In genomic region chr3:102261517-102261916, GRCm38 (mm10) we compare ENCODE assay signal across 24 mouse cellular contexts. TPM values are rescaled to one million over a fixed set of nuclear protein-coding genes. Genes with fewer than 3 reads are reported as not detected.
DNase-seq lines count a peak whose midpoint lies in the region; ATAC-seq and TF ChIP-seq lines count a peak whose summit lies in the region.
"Had no signal": no experiment of that assay in that cellular context is flagged by ENCODE, and none has a peak within 500 bp of the region (broad histone marks: within the 10 kb centered on the region; RNA-seq: fewer than 3 reads in every experiment).

No protein-coding gene starts in this region.

- 85% methylated on average over 3 of the region's 3 CpGs for WGBS in midbrain, postnatal 0 days
- 82% methylated on average over 3 of the region's 3 CpGs for WGBS in midbrain, embryonic 13.5 days

- no peaks in the 10 kb centered on the region for H3K36me3 ChIP-seq in midbrain, postnatal 0 days (ENCODE audit: insufficient read depth, low read length)
- H3K36me3 ChIP-seq in midbrain, embryonic 13.5 days = no peaks in the 10 kb centered on the region
- H3K36me3 ChIP-seq: embryonic facial prominence, embryonic 15.5 days; forebrain, embryonic 10.5 days; G1E; heart, embryonic 15.5 days; hindbrain, embryonic 13.5 days had no signal

- H3K4me3 ChIP-seq in midbrain, postnatal 0 days (ENCODE audit: low read depth, low read length) = no peak overlapping the region
- H3K4me3 ChIP-seq in midbrain, embryonic 13.5 days (replicated peaks) = no peak overlapping the region
- H3K4me3 ChIP-seq: embryonic facial prominence, embryonic 15.5 days; erythroblast, embryonic 14.5 days; forebrain, embryonic 10.5 days; gastrocnemius, adult 2 months; heart, embryonic 15.5 days; hindbrain, embryonic 13.5 days had no signal

- POLR2A ChIA-PET in Patski (lab: Charles Lee) = interaction anchor here (1.0 kb wide), 1 partner anchor 13 kb away, joined by 4 read pairs; no protein-coding TSS in a partner anchor

- no peak overlapping the region for H3K4me2 ChIP-seq in midbrain, postnatal 0 days (ENCODE audit: low read depth, low read length, poor library complexity, severe bottlenecking)
- no peak overlapping the region for H3K4me2 ChIP-seq in midbrain, embryonic 13.5 days (replicated peaks)
- H3K4me2 ChIP-seq: embryonic facial prominence, embryonic 15.5 days; heart, embryonic 15.5 days; hindbrain, embryonic 13.5 days had no signal

- in situ Hi-C loops in Patski (cut with MboI; ENCODE audit: low pct_unique_long_range_greater_than_20kb) = no loop called here

- no peaks in the 10 kb centered on the region for H3K4me1 ChIP-seq in midbrain, postnatal 0 days (ENCODE audit: insufficient read depth, low read length)
- H3K4me1 ChIP-seq in midbrain, embryonic 13.5 days (replicated peaks) = no peaks in the 10 kb centered on the region
- H3K4me1 ChIP-seq: heart, embryonic 15.5 days had no signal

- DNase-seq in adrenal gland, postnatal 25 days = peak; percentile 6
- DNase-seq in adrenal gland, adult (ENCODE audit: inconsistent age in 2 of 2, low spot score in 1 of 2) = no peak
- peak; percentile 6 for DNase-seq in midbrain, postnatal 0 days (ENCODE audit: low spot score)
- no peak for DNase-seq in Patski (ENCODE audit: low read depth, low spot score)
- DNase-seq in embryo, embryonic 10.5 days (ENCODE audit: low spot score) = no peak
- DNase-seq in urinary bladder, postnatal 36 days (ENCODE audit: low spot score in 2 of 2) = no peak
- DNase-seq: adrenal gland, adult 8-10 months; cerebellum, adult 18-20 months; cerebellum, adult 9-11 months; cerebellum, postnatal 36 days; embryo, embryonic 11 days; gastrocnemius, adult 2 months; gastrocnemius, postnatal 25 days; heart, postnatal 14 days had no signal

- no peak for ATAC-seq in midbrain, postnatal 0 days (ENCODE audit: low FRiP score)
- no peak for ATAC-seq in midbrain, embryonic 13.5 days
- ATAC-seq in Patski = peak; percentile 53
- ATAC-seq: activated CD4-positive, CD25-positive, alpha-beta regulatory T cell, adult 4 months; forebrain, embryonic 14.5 days; hindbrain, postnatal 0 days had no signal

- TF ChIP-seq CTCF in midbrain, postnatal 0 days (IDR thresholded peaks at IDR 0.05) = no peak
- TF ChIP-seq CTCF in Patski (IDR thresholded peaks at IDR 0.05) = no peak

- no peak overlapping the region for H3K9ac ChIP-seq in midbrain, postnatal 0 days (replicated peaks; ENCODE audit: low read length, poor library complexity, severe bottlenecking)
- H3K9ac ChIP-seq in midbrain, embryonic 13.5 days (replicated peaks) = no peak overlapping the region
- H3K9ac ChIP-seq: embryonic facial prominence, embryonic 15.5 days; heart, embryonic 15.5 days; hindbrain, embryonic 13.5 days had no signal

- H3K9me3 ChIP-seq in midbrain, postnatal 0 days (ENCODE audit: low read length) = no peaks in the 10 kb centered on the region
- no peaks in the 10 kb centered on the region for H3K9me3 ChIP-seq in midbrain, embryonic 13.5 days
- H3K9me3 ChIP-seq: embryonic facial prominence, embryonic 15.5 days; forebrain, embryonic 10.5 days; G1E; heart, embryonic 15.5 days; hindbrain, embryonic 13.5 days had no signal

- no peak overlapping the region for H3K27ac ChIP-seq in midbrain, postnatal 0 days (ENCODE audit: low read depth, low read length)
- no peak overlapping the region for H3K27ac ChIP-seq in midbrain, embryonic 13.5 days
- H3K27ac ChIP-seq: embryonic facial prominence, embryonic 15.5 days; forebrain, embryonic 10.5 days; gastrocnemius, adult 2 months; heart, embryonic 15.5 days; hindbrain, embryonic 13.5 days; hindbrain, postnatal 0 days had no signal

- H3K27me3 ChIP-seq in midbrain, postnatal 0 days (ENCODE audit: insufficient read depth, low read length) = no peaks in the 10 kb centered on the region
- no peaks in the 10 kb centered on the region for H3K27me3 ChIP-seq in midbrain, embryonic 13.5 days
- no peaks in the 10 kb centered on the region for H3K27me3 ChIP-seq in Patski
- H3K27me3 ChIP-seq: embryonic facial prominence, embryonic 15.5 days; heart, embryonic 15.5 days; hindbrain, embryonic 13.5 days had no signal

- CTCF ChIA-PET in Patski (lab: Charles Lee) = interaction anchor here (0.9 to 1.8 kb wide), 4 partner anchors 12 to 542 kb away, joined by 3 to 4 read pairs (median 3); no protein-coding TSS in a partner anchor

RNA-seq across cellular contexts. Expression of gene Vangl1, which starts 57.0 kb away (rescaled TPM):
- 29.7 and 38.9 TPM in 2 replicates for total RNA-seq in adrenal gland, postnatal 25 days (2021)
- 16.8 and 22.5 TPM in 2 replicates for total RNA-seq in midbrain, postnatal 0 days (2014; rRNA removed)
- polyA plus RNA-seq in midbrain, postnatal 0 days (2015; fragmentation: Nextera tagmentation; extraction: Ambion mirVana) = 7.1 and 8.9 TPM in 2 replicates
- 5.9 and 7.3 TPM in 2 replicates for polyA plus RNA-seq in midbrain, embryonic 13.5 days (2015; fragmentation: Nextera tagmentation; extraction: Ambion mirVana)
- polyA plus RNA-seq in Patski (2021) = 43.6 TPM
- polyA plus RNA-seq: activated CD4-positive, CD25-positive, alpha-beta regulatory T cell, adult 4 months had no signal

Comparison
In these comparisons a context has a peak if more than half of its experiments do, and no peak if none do; other contexts are left out.
1. DNase-seq: peak in adrenal gland, postnatal 25 days (single experiment) and midbrain, postnatal 0 days (single experiment); none in adrenal gland, adult (0 of 2), Patski (single experiment), embryo, embryonic 10.5 days (single experiment) and urinary bladder, postnatal 36 days (0 of 2).